In the genomic region with DNA sequence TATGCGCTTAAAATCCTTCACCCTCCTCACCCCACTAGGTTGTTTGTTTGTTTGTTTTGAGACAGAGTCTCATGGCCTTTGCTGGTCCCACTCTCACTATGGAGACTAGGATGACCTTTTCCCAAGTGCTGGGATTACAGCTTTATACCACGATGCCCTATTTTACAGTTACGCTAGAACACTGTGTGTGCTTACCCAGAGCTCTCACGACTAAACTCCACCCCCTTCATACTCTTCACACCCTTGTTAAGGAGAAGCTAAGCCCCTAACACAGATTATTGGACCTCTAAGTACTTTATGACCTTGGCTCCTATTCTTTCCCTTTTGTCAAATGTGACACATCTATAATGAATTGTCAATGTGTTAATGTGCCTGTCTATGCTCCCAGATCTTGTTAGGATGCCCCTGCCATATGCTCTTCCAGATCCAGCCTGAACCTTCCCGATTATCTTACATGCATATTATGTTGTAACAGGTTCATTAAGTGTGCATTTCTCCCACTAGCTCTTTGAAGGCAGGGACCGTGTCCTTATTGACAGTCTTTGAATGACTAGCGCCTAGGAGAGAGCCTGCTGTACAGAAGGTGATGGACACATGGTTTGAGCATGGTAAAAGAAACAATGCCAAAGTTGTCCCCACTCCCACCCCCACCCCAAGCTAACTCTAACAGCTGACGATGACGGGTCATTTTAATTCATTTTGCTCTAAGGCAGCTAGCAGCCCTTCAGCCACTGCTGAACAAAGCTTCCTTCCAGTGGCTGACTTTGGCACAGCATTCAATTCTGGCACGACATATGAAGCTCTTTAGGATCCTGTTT, we compare ENCODE assay signal across 14 mouse cellular contexts. TPM values are rescaled to one million over a fixed set of nuclear protein-coding genes. Genes with fewer than 3 reads are reported as not detected.
DNase-seq lines count a peak whose midpoint lies in the region; ATAC-seq lines count a peak whose summit lies in the region.
"Had no signal": no experiment of that assay in that cellular context is flagged by ENCODE, and none has a peak within 500 bp of the region (broad histone marks: within the 10 kb centered on the region; RNA-seq: fewer than 3 reads in every experiment).

No protein-coding gene starts in this region.

- no peak overlapping the region for H3K4me3 ChIP-seq in forebrain, embryonic 11.5 days (ENCODE audit: low read depth, low read length)
- no peak overlapping the region for H3K4me3 ChIP-seq in hindbrain, embryonic 14.5 days (replicated peaks; ENCODE audit: low read length)
- H3K4me3 ChIP-seq in neural tube, embryonic 14.5 days (ENCODE audit: low read depth, low read length) = no peak overlapping the region
- no peak overlapping the region for H3K4me3 ChIP-seq in kidney, embryonic 14.5 days (ENCODE audit: low read length)
- H3K4me3 ChIP-seq: myocyte had no signal

- no peaks in the 10 kb centered on the region for H3K27me3 ChIP-seq in forebrain, embryonic 11.5 days (ENCODE audit: control insufficient read depth, insufficient read depth, low read length)
- H3K27me3 ChIP-seq in hindbrain, embryonic 14.5 days (ENCODE audit: control insufficient read depth, insufficient read depth, low read length) = no peaks in the 10 kb centered on the region
- no peaks in the 10 kb centered on the region for H3K27me3 ChIP-seq in neural tube, embryonic 14.5 days (ENCODE audit: control insufficient read depth, insufficient read depth, low read length)
- no peaks in the 10 kb centered on the region for H3K27me3 ChIP-seq in kidney, embryonic 14.5 days (ENCODE audit: control insufficient read depth, insufficient read depth, low read length)

- peak; percentile 25 for DNase-seq in left cerebral cortex, postnatal 4 days
- no peak for DNase-seq in left cerebral cortex, adult 9 months (ENCODE audit: low spot score in 2 of 2)
- peak; percentile 51 for DNase-seq in forebrain, embryonic 11.5 days (ENCODE audit: low spot score)
- DNase-seq in hindbrain, embryonic 14.5 days (ENCODE audit: low spot score) = peak; percentile 27
- DNase-seq in natural killer cell, adult 2 months (ENCODE audit: low spot score in 2 of 2) = no peak
- DNase-seq in kidney, adult 18-20 months = no peak
- DNase-seq: cerebellum, adult 11 months; kidney, postnatal 10 days; liver; lung, postnatal 36 days had no signal

- H3K27ac ChIP-seq in forebrain, embryonic 11.5 days (ENCODE audit: low read depth, low read length) = no peak overlapping the region
- no peak overlapping the region for H3K27ac ChIP-seq in hindbrain, embryonic 14.5 days
- H3K27ac ChIP-seq in neural tube, embryonic 14.5 days (ENCODE audit: low read depth, low read length) = no peak overlapping the region
- H3K27ac ChIP-seq in kidney, embryonic 14.5 days (ENCODE audit: low read depth, low read length) = no peak overlapping the region

- intact Hi-C loops in left cerebral cortex, postnatal 4 days (cut with DNase I) = no loop called here

- H3K36me3 ChIP-seq in forebrain, embryonic 11.5 days (ENCODE audit: control insufficient read depth, insufficient read depth, low read length) = no peaks in the 10 kb centered on the region
- H3K36me3 ChIP-seq in hindbrain, embryonic 14.5 days (replicated peaks; ENCODE audit: control insufficient read depth, insufficient read depth) = no peaks in the 10 kb centered on the region
- no peaks in the 10 kb centered on the region for H3K36me3 ChIP-seq in neural tube, embryonic 14.5 days (ENCODE audit: control insufficient read depth, insufficient read depth, low read length)
- H3K36me3 ChIP-seq in kidney, embryonic 14.5 days (ENCODE audit: control insufficient read depth, insufficient read depth, low read length) = no peaks in the 10 kb centered on the region

- H3K9ac ChIP-seq in forebrain, embryonic 11.5 days (ENCODE audit: low read length) = no peak overlapping the region
- H3K9ac ChIP-seq in hindbrain, embryonic 14.5 days = no peak overlapping the region
- H3K9ac ChIP-seq in neural tube, embryonic 14.5 days (replicated peaks; ENCODE audit: low read depth, low read length) = no peak overlapping the region
- no peak overlapping the region for H3K9ac ChIP-seq in kidney, embryonic 14.5 days (ENCODE audit: low read depth, low read length)

- 52% methylated on average over 10 of the region's 10 CpGs for WGBS in forebrain, embryonic 11.5 days
- 32% methylated on average over 10 of the region's 10 CpGs for WGBS in hindbrain, embryonic 14.5 days
- WGBS in neural tube, embryonic 14.5 days = 26% methylated on average over 10 of the region's 10 CpGs
- 56% methylated on average over 10 of the region's 10 CpGs for WGBS in kidney, embryonic 14.5 days

- no peak overlapping the region for H3K4me2 ChIP-seq in forebrain, embryonic 11.5 days (ENCODE audit: low read depth, low read length, severe bottlenecking)
- no peak overlapping the region for H3K4me2 ChIP-seq in hindbrain, embryonic 14.5 days (replicated peaks)
- no peak overlapping the region for H3K4me2 ChIP-seq in neural tube, embryonic 14.5 days (ENCODE audit: low read depth, low read length)
- H3K4me2 ChIP-seq in kidney, embryonic 14.5 days (replicated peaks; ENCODE audit: low read depth, low read length) = no peak overlapping the region

- no peaks in the 10 kb centered on the region; the same call in 1 of the 2 replicates for H3K4me1 ChIP-seq in forebrain, embryonic 11.5 days (replicated peaks; ENCODE audit: control insufficient read depth, insufficient read depth, low read length)
- H3K4me1 ChIP-seq in hindbrain, embryonic 14.5 days (replicated peaks; ENCODE audit: control insufficient read depth, insufficient read depth, low read length) = 0 out of 2 replicates have a peak, but pooled peaks cover 4% of the 10 kb centered on the region
- no peaks in the 10 kb centered on the region for H3K4me1 ChIP-seq in neural tube, embryonic 14.5 days (ENCODE audit: control insufficient read depth, insufficient read depth, low read length)
- H3K4me1 ChIP-seq in kidney, embryonic 14.5 days (ENCODE audit: control insufficient read depth, insufficient read depth, low read length) = no peaks in the 10 kb centered on the region

- no peaks in the 10 kb centered on the region for H3K9me3 ChIP-seq in forebrain, embryonic 11.5 days (ENCODE audit: control insufficient read depth, low read length)
- no peaks in the 10 kb centered on the region for H3K9me3 ChIP-seq in hindbrain, embryonic 14.5 days (ENCODE audit: control insufficient read depth, low read length)
- H3K9me3 ChIP-seq in neural tube, embryonic 14.5 days (ENCODE audit: control insufficient read depth, low read length) = no peaks in the 10 kb centered on the region
- no peaks in the 10 kb centered on the region for H3K9me3 ChIP-seq in kidney, embryonic 14.5 days (ENCODE audit: control insufficient read depth, low read length)

- peak; percentile 89 for ATAC-seq in forebrain, embryonic 11.5 days (replicated peaks; ENCODE audit: low FRiP score)
- peak; percentile 79; the same call in 1 of the 2 replicates for ATAC-seq in hindbrain, embryonic 14.5 days (ENCODE audit: low FRiP score)
- peak; percentile 60; the same call in 1 of the 2 replicates for ATAC-seq in neural tube, embryonic 14.5 days (ENCODE audit: low read depth)
- no peak for ATAC-seq in kidney, embryonic 14.5 days (ENCODE audit: low FRiP score, low TSS enrichment)
- ATAC-seq: CD4-positive, CD25-positive, alpha-beta regulatory T cell, adult 4 months had no signal

RNA-seq across cellular contexts. Expression of a gene that starts 10.4 kb away (rescaled TPM):
- total RNA-seq in left cerebral cortex, postnatal 4 days (2021) = 10 to 100 TPM; 72.0 to 77.1 TPM
- 6.2 and 8.1 TPM in 2 replicates for polyA plus RNA-seq in forebrain, embryonic 11.5 days (2014; fragmentation: Nextera tagmentation; extraction: Ambion mirVana)
- polyA plus RNA-seq in hindbrain, embryonic 14.5 days (2014; fragmentation: Nextera tagmentation; extraction: Ambion mirVana) = 11.2 and 13.8 TPM in 2 replicates
- 14.0 and 15.1 TPM in 2 replicates for polyA plus RNA-seq in neural tube, embryonic 14.5 days (2014; fragmentation: Nextera tagmentation; extraction: Ambion mirVana)
- 0.89 and 1.2 TPM in 2 replicates for polyA plus RNA-seq in kidney, embryonic 14.5 days (2014; fragmentation: Nextera tagmentation; extraction: Ambion mirVana)

RNA-seq across cellular contexts. Expression of a gene that starts 46.2 kb away (rescaled TPM):
- 10 to 100 TPM; 10.9 to 11.9 TPM for total RNA-seq in left cerebral cortex, postnatal 4 days (2021)
- polyA plus RNA-seq in forebrain, embryonic 11.5 days (2014; fragmentation: Nextera tagmentation; extraction: Ambion mirVana) = 29.0 and 31.5 TPM in 2 replicates
- 6.8 and 7.5 TPM in 2 replicates for polyA plus RNA-seq in hindbrain, embryonic 14.5 days (2014; fragmentation: Nextera tagmentation; extraction: Ambion mirVana)
- polyA plus RNA-seq in neural tube, embryonic 14.5 days (2014; fragmentation: Nextera tagmentation; extraction: Ambion mirVana) = 4.2 and 9.9 TPM in 2 replicates
- 48.1 and 79.3 TPM in 2 replicates for polyA plus RNA-seq in kidney, embryonic 14.5 days (2014; fragmentation: Nextera tagmentation; extraction: Ambion mirVana)

Comparison
In these comparisons a context has a peak if more than half of its experiments do, and no peak if none do; other contexts are left out.
1. DNase-seq: peak in left cerebral cortex, postnatal 4 days (single experiment), forebrain, embryonic 11.5 days (single experiment) and hindbrain, embryonic 14.5 days (single experiment); none in left cerebral cortex, adult 9 months (0 of 2), natural killer cell, adult 2 months (0 of 2) and kidney, adult 18-20 months (single experiment).